Mouse (Mus musculus): ENCODE measurements at regions not wholly inside any gene's neighbourhood (a gene's known extent, or its start where the extent isn't known, plus 50 kb on each side); places are given as distances from the start of the nearest gene placed in this dataset.

DNA sequence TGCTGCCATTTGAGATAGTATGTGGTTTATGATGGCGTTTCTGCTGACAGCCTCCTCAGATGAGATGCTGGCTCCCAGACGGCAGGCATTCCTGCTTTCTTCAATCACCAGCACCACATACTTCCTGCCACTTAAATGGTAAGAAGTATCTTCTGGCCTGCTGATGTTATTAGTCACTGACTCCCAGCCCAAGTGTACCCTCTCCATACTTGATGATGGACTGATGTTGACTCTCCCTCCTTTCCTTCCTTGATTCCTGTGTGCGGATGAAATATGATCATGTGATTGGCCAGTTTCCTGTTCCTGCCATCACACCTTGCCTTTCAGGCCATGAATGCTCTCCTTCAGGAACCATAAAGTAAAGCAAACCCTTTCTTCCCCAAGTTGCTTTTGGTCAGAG is 50.8 kb upstream of the Rpl10-ps3 start:
- Histone ChIP-seq H3K9me3 (ENCODE audit: control insufficient read depth, low read length) (no peaks in the 10 kb centered on the region), H3K9ac (ENCODE audit: low read depth, low read length) (no peak overlapping the region), H3K27ac (ENCODE audit: low read depth, low read length) (no peak overlapping the region), H3K4me2 (ENCODE audit: low read length) (no peak overlapping the region), H3K27me3 (replicated peaks; ENCODE audit: control insufficient read depth, insufficient read depth, low read length) (no peaks in the 10 kb centered on the region), H3K36me3 (ENCODE audit: control insufficient read depth, insufficient read depth, low read length) (no peaks in the 10 kb centered on the region), H3K4me3 (ENCODE audit: low read length) (no peak overlapping the region), H3K4me1 (ENCODE audit: control insufficient read depth, insufficient read depth, low read depth, low read length) (no peaks in the 10 kb centered on the region)
- no peak for ATAC-seq
- 95% methylated on average over 3 of the region's 3 CpGs for WGBS

- 76% methylated on average over 7 of the region's 7 CpGs for WGBS
- no peak overlapping the region for H3K4me3 ChIP-seq (ENCODE audit: low read length)
- no peak overlapping the region for H3K27ac ChIP-seq (ENCODE audit: low read depth, low read length)
- no peak overlapping the region for H3K9ac ChIP-seq (ENCODE audit: low read depth, low read length)
- H3K4me1 ChIP-seq (ENCODE audit: control insufficient read depth, insufficient read depth, low read depth, low read length), result no peaks in the 10 kb centered on the region
- H3K36me3 ChIP-seq (ENCODE audit: control insufficient read depth, insufficient read depth, low read length), result no peaks in the 10 kb centered on the region
- no peaks in the 10 kb centered on the region for H3K9me3 ChIP-seq (ENCODE audit: control insufficient read depth, low read length)
- no peak overlapping the region for H3K4me2 ChIP-seq (ENCODE audit: low read length)
- ATAC-seq, result no peak
- no peaks in the 10 kb centered on the region for H3K27me3 ChIP-seq (replicated peaks; ENCODE audit: control insufficient read depth, insufficient read depth, low read length)
Measured at GRCm38 (mm10) chr9:50396051-50396450, 51.3 kb upstream of the Rpl10-ps3 start.

DNA sequence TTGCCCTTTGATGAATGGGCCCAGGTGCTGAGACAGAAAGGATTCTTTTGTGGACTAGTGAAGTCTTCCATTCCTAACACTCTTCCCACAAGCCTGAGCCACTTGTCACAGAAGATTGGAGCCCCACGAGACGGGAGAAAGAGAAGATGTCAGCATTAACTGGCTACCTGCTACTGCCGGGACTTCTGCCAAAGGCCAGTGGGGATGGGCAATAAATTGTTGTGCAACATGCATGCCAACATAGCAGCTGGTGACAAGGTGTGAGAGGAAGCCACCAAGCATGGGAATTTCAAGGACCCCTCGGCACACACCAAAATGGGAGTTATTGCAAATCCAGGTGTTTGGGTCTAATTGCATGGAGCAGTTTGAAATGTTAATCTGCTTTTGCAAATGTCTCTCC is 63.6 kb upstream of the Rpl10-ps3 start:
- ATAC-seq, result no peak
- 76% methylated on average over 4 of the region's 4 CpGs for whole genome bisulfite sequencing

DNA sequence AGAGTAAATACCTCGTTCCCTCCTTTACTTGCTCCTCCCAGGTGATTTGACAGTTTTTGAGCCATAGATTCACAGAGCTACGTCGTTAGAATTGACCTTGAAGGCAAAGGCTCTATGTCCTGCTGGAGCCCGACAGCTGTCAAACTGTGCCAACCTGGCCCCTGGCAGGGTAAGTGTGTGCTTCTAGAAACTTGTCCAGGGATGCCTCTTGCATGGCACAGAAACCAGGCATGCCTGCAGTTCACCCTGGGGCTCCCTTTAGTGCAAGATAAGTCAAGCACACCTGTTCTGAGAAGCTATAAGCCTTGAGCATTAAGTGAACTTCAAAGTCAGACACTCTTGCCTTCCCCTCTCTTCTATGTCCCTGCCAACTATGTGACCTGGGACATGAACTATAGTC is 64.1 kb upstream of the Rpl10-ps3 start:
- H3K36me3 ChIP-seq (ENCODE audit: control insufficient read depth, insufficient read depth, low read length), result no peaks in the 10 kb centered on the region
- H3K27me3 ChIP-seq (replicated peaks; ENCODE audit: control insufficient read depth, insufficient read depth, low read length), result no peaks in the 10 kb centered on the region
- no peak overlapping the region for H3K4me2 ChIP-seq (ENCODE audit: low read length)
- no peak overlapping the region for H3K9ac ChIP-seq (ENCODE audit: low read depth, low read length)
- 58% methylated on average over 4 of the region's 4 CpGs for WGBS
- H3K4me1 ChIP-seq (ENCODE audit: control insufficient read depth, insufficient read depth, low read depth, low read length), result no peaks in the 10 kb centered on the region
- H3K9me3 ChIP-seq (ENCODE audit: control insufficient read depth, low read length), result no peaks in the 10 kb centered on the region
- no peak overlapping the region for H3K27ac ChIP-seq (ENCODE audit: low read depth, low read length)
- no peak overlapping the region for H3K4me3 ChIP-seq (ENCODE audit: low read length)
- no peak for ATAC-seq

More for the DNA sequence above, 63.6 kb upstream of the Rpl10-ps3 start:
- Histone ChIP-seq H3K9ac (ENCODE audit: low read depth, low read length) (no peak overlapping the region), H3K9me3 (ENCODE audit: control insufficient read depth, low read length) (no peaks in the 10 kb centered on the region), H3K36me3 (ENCODE audit: control insufficient read depth, insufficient read depth, low read length) (no peaks in the 10 kb centered on the region), H3K27me3 (replicated peaks; ENCODE audit: control insufficient read depth, insufficient read depth, low read length) (no peaks in the 10 kb centered on the region), H3K4me2 (ENCODE audit: low read length) (no peak overlapping the region), H3K4me3 (ENCODE audit: low read length) (no peak overlapping the region), H3K27ac (ENCODE audit: low read depth, low read length) (no peak overlapping the region), H3K4me1 (ENCODE audit: control insufficient read depth, insufficient read depth, low read depth, low read length) (no peaks in the 10 kb centered on the region)

GRCm38 (mm10) chr9:50412986-50413385 is 68.2 kb upstream of the Rpl10-ps3 start:
- Histone ChIP-seq H3K27me3 (replicated peaks; ENCODE audit: control insufficient read depth, insufficient read depth, low read length) (no peaks in the 10 kb centered on the region), H3K4me2 (ENCODE audit: low read length) (no peak overlapping the region), H3K36me3 (ENCODE audit: control insufficient read depth, insufficient read depth, low read length) (no peaks in the 10 kb centered on the region), H3K9me3 (ENCODE audit: control insufficient read depth, low read length) (no peaks in the 10 kb centered on the region), H3K4me3 (ENCODE audit: low read length) (no peak overlapping the region), H3K27ac (ENCODE audit: low read depth, low read length) (no peak overlapping the region), H3K9ac (ENCODE audit: low read depth, low read length) (no peak overlapping the region), H3K4me1 (ENCODE audit: control insufficient read depth, insufficient read depth, low read depth, low read length) (0 out of 2 replicates have a peak, but pooled peaks cover 4% of the 10 kb centered on the region)
- ATAC-seq, result no peak
- WGBS, result 79% methylated on average over 8 of the region's 8 CpGs

- no peaks in the 10 kb centered on the region for H3K9me3 ChIP-seq (ENCODE audit: control insufficient read depth, low read length)
- H3K4me3 ChIP-seq (ENCODE audit: low read length), result no peak overlapping the region
- no peaks in the 10 kb centered on the region for H3K36me3 ChIP-seq (ENCODE audit: control insufficient read depth, insufficient read depth, low read length)
- no peak overlapping the region for H3K27ac ChIP-seq (ENCODE audit: low read depth, low read length)
- ATAC-seq, result no peak
- 89% methylated on average over 9 of the region's 9 CpGs for WGBS
- 0 out of 2 replicates have a peak, but pooled peaks cover 4% of the 10 kb centered on the region for H3K4me1 ChIP-seq (ENCODE audit: control insufficient read depth, insufficient read depth, low read depth, low read length)
- no peak overlapping the region for H3K9ac ChIP-seq (ENCODE audit: low read depth, low read length)
- no peaks in the 10 kb centered on the region for H3K27me3 ChIP-seq (replicated peaks; ENCODE audit: control insufficient read depth, insufficient read depth, low read length)
- no peak overlapping the region for H3K4me2 ChIP-seq (ENCODE audit: low read length)
Measured at GRCm38 (mm10) chr9:50413514-50414335, 69.0 kb upstream of the Rpl10-ps3 start.

GRCm38 (mm10) chr9:50414796-50415340 is 70.1 kb upstream of the Rpl10-ps3 start:
- no peaks in the 10 kb centered on the region for H3K9me3 ChIP-seq (ENCODE audit: control insufficient read depth, low read length)
- H3K4me2 ChIP-seq (ENCODE audit: low read length), result no peak overlapping the region
- H3K4me1 ChIP-seq (ENCODE audit: control insufficient read depth, insufficient read depth, low read depth, low read length), result 0 out of 2 replicates have a peak, but pooled peaks cover 4% of the 10 kb centered on the region
- H3K27ac ChIP-seq (ENCODE audit: low read depth, low read length), result no peak overlapping the region
- no peaks in the 10 kb centered on the region for H3K36me3 ChIP-seq (ENCODE audit: control insufficient read depth, insufficient read depth, low read length)
- H3K27me3 ChIP-seq (replicated peaks; ENCODE audit: control insufficient read depth, insufficient read depth, low read length), result no peaks in the 10 kb centered on the region
- no peak overlapping the region for H3K9ac ChIP-seq (ENCODE audit: low read depth, low read length)
- 50% methylated on average over 6 of the region's 6 CpGs for WGBS
- no peak for ATAC-seq
- no peak overlapping the region for H3K4me3 ChIP-seq (ENCODE audit: low read length)

DNA sequence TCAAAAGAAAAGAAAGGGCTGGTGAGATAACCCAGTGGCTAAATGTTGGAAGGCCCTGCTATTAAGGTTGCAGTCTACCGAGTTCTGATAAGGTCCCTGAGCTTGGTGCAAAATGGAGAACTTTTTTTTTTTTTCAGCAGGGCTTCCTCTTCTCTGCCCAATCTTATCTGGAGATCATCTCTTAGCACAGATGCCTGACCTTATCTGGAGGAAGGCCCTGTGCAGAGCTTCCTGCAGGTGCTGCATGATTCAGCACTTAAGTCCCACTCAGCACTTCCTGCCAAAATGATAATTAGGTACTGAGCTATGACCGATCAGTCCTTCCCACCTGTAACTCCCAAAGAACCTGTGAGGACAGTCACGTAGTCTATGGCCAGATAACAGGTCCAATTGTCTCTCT is 71.9 kb upstream of the Rpl10-ps3 start:
- 81% methylated on average over 3 of the region's 3 CpGs for WGBS

GRCm38 (mm10) chr9:50421061-50421460 is 73.3 kb upstream of the Plet1 start:
- 92% methylated on average over 2 of the region's 2 CpGs for WGBS
- no peak for ATAC-seq

More for the DNA sequence above, 71.9 kb upstream of the Rpl10-ps3 start:
- H3K9ac ChIP-seq (ENCODE audit: low read depth, low read length), result no peak overlapping the region
- no peaks in the 10 kb centered on the region for H3K36me3 ChIP-seq (ENCODE audit: control insufficient read depth, insufficient read depth, low read length)
- H3K4me1 ChIP-seq (ENCODE audit: control insufficient read depth, insufficient read depth, low read depth, low read length), result 0 out of 2 replicates have a peak, but pooled peaks cover 4% of the 10 kb centered on the region
- H3K27ac ChIP-seq (ENCODE audit: low read depth, low read length), result no peak overlapping the region
- ATAC-seq, result no peak
- H3K27me3 ChIP-seq (replicated peaks; ENCODE audit: control insufficient read depth, insufficient read depth, low read length), result no peaks in the 10 kb centered on the region
- no peak overlapping the region for H3K4me3 ChIP-seq (ENCODE audit: low read length)
- no peaks in the 10 kb centered on the region for H3K9me3 ChIP-seq (ENCODE audit: control insufficient read depth, low read length)
- H3K4me2 ChIP-seq (ENCODE audit: low read length), result no peak overlapping the region

More at GRCm38 (mm10) chr9:50421061-50421460, 73.3 kb upstream of the Plet1 start:
- H3K4me3 ChIP-seq (ENCODE audit: low read length), result no peak overlapping the region
- H3K4me1 ChIP-seq (ENCODE audit: control insufficient read depth, insufficient read depth, low read depth, low read length), result no peaks in the 10 kb centered on the region
- H3K9me3 ChIP-seq (ENCODE audit: control insufficient read depth, low read length), result no peaks in the 10 kb centered on the region
- H3K9ac ChIP-seq (ENCODE audit: low read depth, low read length), result no peak overlapping the region
- no peak overlapping the region for H3K27ac ChIP-seq (ENCODE audit: low read depth, low read length)
- no peak overlapping the region for H3K4me2 ChIP-seq (ENCODE audit: low read length)
- no peaks in the 10 kb centered on the region for H3K27me3 ChIP-seq (replicated peaks; ENCODE audit: control insufficient read depth, insufficient read depth, low read length)
- H3K36me3 ChIP-seq (ENCODE audit: control insufficient read depth, insufficient read depth, low read length), result no peaks in the 10 kb centered on the region

All from hindbrain, embryonic 16.5 days (tissue).